Mouse (Mus musculus): ENCODE data around the gene Taf5l. TPM values are rescaled to one million over a fixed set of nuclear protein-coding genes. Genes with fewer than 3 reads are reported as not detected.
"Not testable (repeated sequence)": the region's sequence is repeated elsewhere in the genome, so short reads cannot be mapped to it uniquely, and the experiment has no call there.

The Taf5l gene
- total RNA-seq, 2 experiments from 2014 or later, result 21.2 to 23.5 TPM

GRCm38 (mm10) chr8:123978926-123979325 lies 42.3 kb downstream of the Taf5l start:
- intact Hi-C loops (cut with DNase I), result no loop called here
- no peak for DNase-seq (ENCODE audit: low spot score in 2 of 2)

- no peak for DNase-seq (ENCODE audit: low spot score in 2 of 2)
- intact Hi-C loops (cut with DNase I), result no loop called here
Observed at GRCm38 (mm10) chr8:123978166-123978838, 42.9 kb downstream of the Taf5l start.

- intact Hi-C loops (cut with DNase I), result no loop called here
- no peak for DNase-seq (ENCODE audit: low spot score in 2 of 2)
Observed at GRCm38 (mm10) chr8:123977499-123977898, 43.7 kb downstream of the Taf5l start.

GRCm38 (mm10) chr8:123973495-123973894 lies 47.7 kb downstream of the Taf5l start:
- intact Hi-C loops (cut with DNase I), result no loop called here
- DNase-seq (ENCODE audit: low spot score in 2 of 2), result no peak

GRCm38 (mm10) chr8:123966896-123967295 lies 54.3 kb downstream of the Taf5l start:
- DNase-seq (ENCODE audit: low spot score in 2 of 2), result no peak
- intact Hi-C loops (cut with DNase I), result no loop called here

- intact Hi-C loops (cut with DNase I), result no loop called here
- DNase-seq (ENCODE audit: low spot score in 2 of 2), result no peak
Observed at GRCm38 (mm10) chr8:123961371-123961770, 59.8 kb downstream of the Taf5l start.

- DNase-seq (ENCODE audit: low spot score in 2 of 2); intact Hi-C loops (cut with DNase I): not testable (repeated sequence)
Observed at GRCm38 (mm10) chr8:123960556-123960955, 60.6 kb downstream of the Taf5l start.

GRCm38 (mm10) chr8:123960056-123960455 lies 61.1 kb downstream of the Taf5l start:
- no peak for DNase-seq (ENCODE audit: low spot score in 2 of 2)
- intact Hi-C loops (cut with DNase I), result no loop called here

GRCm38 (mm10) chr8:123959473-123959872 lies 61.7 kb downstream of the Taf5l start:
- intact Hi-C loops (cut with DNase I), result no loop called here
- no peak for DNase-seq (ENCODE audit: low spot score in 2 of 2)

- DNase-seq (ENCODE audit: low spot score in 2 of 2), result peak; percentile 21 to 37
- intact Hi-C loops (cut with DNase I), result no loop called here
Observed at GRCm38 (mm10) chr8:123958130-123958529, 63.1 kb downstream of the Taf5l start.

- DNase-seq (ENCODE audit: low spot score in 2 of 2), result no peak
- intact Hi-C loops (cut with DNase I), result no loop called here
Observed at GRCm38 (mm10) chr8:123954246-123954645, 67.0 kb downstream of the Taf5l start.

GRCm38 (mm10) chr8:123953686-123954085 lies 67.5 kb downstream of the Taf5l start:
- no peak for DNase-seq (ENCODE audit: low spot score in 2 of 2)
- intact Hi-C loops (cut with DNase I), result no loop called here

- intact Hi-C loops (cut with DNase I), result no loop called here
- DNase-seq (ENCODE audit: low spot score in 2 of 2), result peak; percentile 29 to 51
Observed at GRCm38 (mm10) chr8:123950077-123950802, 71.0 kb downstream of the Taf5l start.

GRCm38 (mm10) chr8:123949686-123949986 lies 71.6 kb downstream of the Taf5l start:
- no peak for DNase-seq (ENCODE audit: low spot score in 2 of 2)
- intact Hi-C loops (cut with DNase I), result no loop called here

GRCm38 (mm10) chr8:123948942-123949685 lies 72.1 kb downstream of the Taf5l start, which contains the start of gene Nup133:
TSS of gene Nup133 (minus strand) at chr8:123949265.
- DNase-seq (ENCODE audit: low spot score in 2 of 2), result peak; percentile 99 to 100
- intact Hi-C loops (cut with DNase I), result no loop called here

Small RNA genes within 50 kb of the gene (microRNA-seq; reads per million reads assigned to microRNA genes)
- gene Mir1967, result 0 reads per million in 2 experiments

Other genes with a start within 250 kb of the Taf5l start
- gene Rab4a, start 215.4 kb downstream of the Taf5l start, total RNA-seq (2021), result 10 to 100 TPM; 46.5 to 51.8 TPM
- gene Ccsap, start 161.2 kb downstream of the Taf5l start, total RNA-seq (2021), result 10 to 100 TPM; 69.8 to 73.6 TPM
- gene Acta1, start 126.6 kb downstream of the Taf5l start, total RNA-seq (2021), result 10 to 100 TPM in 1 of 2 experiments, 1 to 10 TPM in 1; 9.3 to 11.5 TPM
- 10 to 100 TPM; 18.3 to 22.8 TPM for gene Nup133, start 72.1 kb downstream of the Taf5l start, total RNA-seq (2021)
- 10 to 100 TPM; 14.0 to 15.9 TPM for gene Abcb10, start 38.3 kb downstream of the Taf5l start, total RNA-seq (2021)
- 10 to 100 TPM; 12.0 to 12.2 TPM for gene Urb2, start 111 bp upstream of the Taf5l start, total RNA-seq (2021)
- gene Galnt2, start 210.0 kb upstream of the Taf5l start, total RNA-seq (2021), result 10 to 100 TPM; 67.2 to 70.3 TPM

Measured in left cerebral cortex, postnatal 14 days (tissue).